Mouse (Mus musculus) midbrain, embryonic 16.5 days (tissue): ENCODE data around the gene Begain. TPM values are rescaled to one million over a fixed set of nuclear protein-coding genes. Genes with fewer than 3 reads are reported as not detected.

Experiments used
- ATAC-seq: fragments of 200-750 bp; cut with Nextera tagmentation; 2 replicates; pipeline ENCODE4 v1.8.0; 2017; ENCODE audit warnings: moderate TSS enrichment
- H3K27ac ChIP-seq: fragments of 300-500 bp; sonication (generic); 2 replicates; pipeline ENCODE4 v1.5.1; 2014; ENCODE audit warnings: mild to moderate bottlenecking, low read length, mixed read lengths
- H3K27me3 ChIP-seq: fragments of 300-500 bp; sonication (generic); 2 replicates; pipeline ENCODE4 v1.6.1; 2014; ENCODE audit warnings: low read depth, low read length, mixed read lengths; ENCODE audit not compliant: control insufficient read depth, insufficient read depth
- H3K36me3 ChIP-seq: fragments of 300-500 bp; sonication (generic); 2 replicates; pipeline ENCODE4 v1.6.1; 2014; ENCODE audit warnings: mild to moderate bottlenecking, low read length, moderate library complexity, mixed read lengths; ENCODE audit not compliant: control insufficient read depth, insufficient read depth
- H3K4me1 ChIP-seq: fragments of 300-500 bp; sonication (generic); 2 replicates; pipeline ENCODE4 v1.6.1; 2014; ENCODE audit warnings: mild to moderate bottlenecking, low read length, mixed read lengths; ENCODE audit not compliant: control insufficient read depth, insufficient read depth
- H3K4me2 ChIP-seq: fragments of 300-500 bp; sonication (generic); 2 replicates; pipeline ENCODE4 v1.6.1; 2014; ENCODE audit warnings: mild to moderate bottlenecking, low read length, mixed read lengths
- H3K4me3 ChIP-seq: fragments of 300-500 bp; sonication (generic); 2 replicates; pipeline ENCODE4 v1.5.1; 2014; ENCODE audit warnings: low read depth, mild to moderate bottlenecking, low read length, moderate library complexity, mixed read lengths
- H3K9ac ChIP-seq: fragments of 300-500 bp; sonication (generic); 2 replicates; pipeline ENCODE4 v1.6.1; 2014; ENCODE audit warnings: low read depth, low read length, mixed read lengths
- H3K9me3 ChIP-seq: fragments of 300-500 bp; sonication (generic); replicated peaks from 2 replicates; pipeline ENCODE4 v1.6.1; 2014; ENCODE audit warnings: mild to moderate bottlenecking, low read length, mixed read lengths; ENCODE audit not compliant: control insufficient read depth, poor library complexity, severe bottlenecking
- WGBS: fragments of 180-500 bp; shearing (Covaris S2); extraction: QIAGEN DNeasy Blood & Tissue Kit; methylation state at CpG from one replicate; pipeline ENCODE4 v1.1.7; 2014; 5-methylcytosine and 5-hydroxymethylcytosine counted together
- polyA plus RNA-seq: library from polyadenylated mRNA; unstranded; fragments of >200 nt; fragmentation: Nextera tagmentation; extraction: Ambion mirVana; gene quantifications from 2 replicates; pipeline ENCODE4 v1.2.1, GENCODE M21; 2015

The Begain gene
- polyA plus RNA-seq, 1 experiment from 2014 or later: 25.4 TPM

DNA sequence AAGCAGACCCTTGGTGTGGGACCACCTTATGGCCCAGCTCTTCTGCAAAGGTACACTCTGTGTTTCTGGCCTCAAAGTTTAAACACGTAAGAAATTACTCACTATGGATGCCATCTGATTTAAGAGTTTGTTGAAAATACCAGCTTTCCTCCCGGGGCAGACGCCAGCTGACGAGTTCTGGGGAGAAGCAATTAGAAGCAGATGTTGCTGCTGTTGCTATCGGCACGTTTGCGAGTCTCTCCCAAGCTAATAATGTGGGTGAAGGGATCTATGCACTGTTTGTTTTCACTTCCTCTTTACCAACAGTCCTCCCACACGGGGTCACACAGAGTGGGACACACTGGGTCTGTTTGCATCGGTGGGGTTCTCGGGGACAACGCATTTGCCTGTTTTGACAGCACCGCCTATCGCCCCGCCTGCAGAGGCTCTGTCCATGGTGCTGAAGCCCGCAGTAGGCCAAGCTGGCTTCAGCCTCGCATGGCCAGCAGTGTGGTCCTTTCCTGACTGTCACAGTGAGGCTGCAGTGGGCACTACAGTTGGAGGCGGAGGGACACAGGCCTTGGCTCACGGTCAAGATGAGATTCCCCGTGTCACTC, 73.5 kb downstream of the Begain start:
- Histone ChIP-seq H3K27me3 (no peaks in the 10 kb centered on the region), H3K27ac (no peak overlapping the region), H3K9me3 (no peaks in the 10 kb centered on the region), H3K36me3 (no peaks in the 10 kb centered on the region), H3K4me2 (no peak overlapping the region), H3K4me3 (no peak overlapping the region), H3K4me1 (no peaks in the 10 kb centered on the region; the same call in 1 of the 2 replicates), H3K9ac (no peak overlapping the region)
- ATAC-seq: no peak
- WGBS: 18% methylated on average over 19 of the region's 19 CpGs

DNA sequence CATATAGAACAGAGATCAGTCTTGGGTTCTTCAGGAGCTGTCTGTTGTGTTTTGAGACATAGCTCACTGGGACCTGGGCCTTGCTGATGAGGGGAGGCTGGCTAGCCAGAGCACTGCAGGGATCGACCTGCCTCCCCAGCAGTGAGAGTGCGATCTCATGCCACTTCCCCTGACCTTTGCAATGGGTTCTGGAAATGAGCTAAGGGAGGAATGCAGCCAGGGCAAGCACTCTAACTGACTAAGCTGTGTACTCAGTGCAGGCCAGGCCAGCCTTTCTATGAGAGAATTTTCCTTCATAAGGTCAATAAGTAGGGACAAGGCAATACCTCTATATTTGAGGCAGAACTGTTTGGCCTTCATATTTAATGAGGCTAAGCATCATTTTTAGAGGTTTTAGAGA, 75.0 kb downstream of the Begain start:
- Histone ChIP-seq H3K4me3 (no peak overlapping the region), H3K36me3 (no peaks in the 10 kb centered on the region), H3K4me1 (no peaks in the 10 kb centered on the region; the same call in 1 of the 2 replicates), H3K4me2 (no peak overlapping the region), H3K27ac (no peak overlapping the region), H3K9ac (no peak overlapping the region), H3K27me3 (no peaks in the 10 kb centered on the region), H3K9me3 (no peaks in the 10 kb centered on the region)
- 70% methylated on average over 2 of the region's 2 CpGs for WGBS
- ATAC-seq: no peak

DNA sequence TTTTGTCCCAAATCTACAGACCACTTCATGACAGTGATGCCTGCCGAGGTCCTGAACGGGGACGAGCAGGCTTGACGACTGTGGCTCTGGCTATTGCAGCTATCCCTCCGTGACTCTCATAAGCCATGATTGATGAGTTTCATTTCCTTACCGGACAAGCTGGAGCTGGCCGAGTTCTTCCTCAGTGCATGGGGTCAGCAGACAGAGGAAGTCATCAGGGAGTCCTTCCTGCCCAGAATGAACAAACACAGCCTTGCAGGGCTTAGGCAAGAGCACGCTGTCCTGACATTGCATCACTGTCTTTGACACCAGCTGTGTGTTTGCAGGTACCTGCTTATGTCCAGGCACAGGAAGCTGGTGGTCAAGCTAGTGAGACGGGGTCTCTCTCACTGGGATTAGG, 77.6 kb downstream of the Begain start:
- WGBS: 81% methylated on average over 9 of the region's 9 CpGs
- H3K27ac ChIP-seq: no peak overlapping the region
- ATAC-seq: no peak
- no peaks in the 10 kb centered on the region for H3K9me3 ChIP-seq
- no peaks in the 10 kb centered on the region; the same call in 1 of the 2 replicates for H3K4me1 ChIP-seq
- H3K36me3 ChIP-seq: no peaks in the 10 kb centered on the region
- H3K27me3 ChIP-seq: no peaks in the 10 kb centered on the region
- no peak overlapping the region for H3K9ac ChIP-seq
- no peak overlapping the region for H3K4me2 ChIP-seq
- no peak overlapping the region for H3K4me3 ChIP-seq

DNA sequence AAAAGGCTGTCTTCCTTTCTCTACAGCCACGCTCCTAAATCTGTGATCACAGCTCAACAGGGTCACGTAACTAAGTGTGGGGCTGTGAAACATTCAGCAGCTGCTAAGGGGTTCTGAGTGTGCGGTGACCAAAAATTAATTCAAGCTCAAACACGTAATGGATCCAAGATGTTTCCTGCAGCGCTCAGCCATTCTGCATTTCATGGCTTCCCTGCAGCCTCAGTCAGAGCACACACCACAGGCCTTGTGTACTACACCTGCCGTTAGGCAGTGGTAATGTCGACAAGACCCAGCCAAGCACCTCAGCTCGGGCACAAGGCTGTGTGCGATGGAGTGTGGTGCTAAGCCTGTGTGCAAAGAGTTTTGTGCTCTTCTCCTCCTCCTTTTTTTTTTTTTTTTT, 80.6 kb downstream of the Begain start:
- no peaks in the 10 kb centered on the region for H3K36me3 ChIP-seq
- no peaks in the 10 kb centered on the region for H3K27me3 ChIP-seq
- no peak for ATAC-seq
- H3K4me1 ChIP-seq: no peaks in the 10 kb centered on the region; the same call in 1 of the 2 replicates
- H3K27ac ChIP-seq: no peak overlapping the region
- H3K4me3 ChIP-seq: no peak overlapping the region
- H3K4me2 ChIP-seq: no peak overlapping the region
- WGBS: 85% methylated on average over 9 of the region's 9 CpGs
- H3K9me3 ChIP-seq: no peaks in the 10 kb centered on the region
- no peak overlapping the region for H3K9ac ChIP-seq

DNA sequence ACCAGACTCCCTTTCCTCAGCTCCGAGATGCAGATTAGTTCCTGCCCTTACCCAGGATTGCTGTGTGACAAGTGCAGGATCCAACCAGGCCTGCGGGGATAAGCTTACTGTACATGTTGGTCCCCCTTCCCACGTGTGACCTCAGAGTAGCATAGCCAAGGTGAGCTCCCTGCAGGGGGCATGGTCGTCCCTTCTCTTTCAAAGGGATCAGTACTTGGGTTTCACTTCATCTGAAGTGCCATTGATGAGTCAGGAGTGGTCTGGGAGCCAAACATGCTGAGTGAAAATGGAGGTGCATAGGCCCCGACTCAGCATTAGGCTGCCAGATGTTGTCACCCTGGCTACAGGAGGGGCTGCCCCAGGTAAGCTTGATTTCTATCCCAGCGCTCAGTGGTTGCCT, 83.0 kb downstream of the Begain start:
- Histone ChIP-seq H3K9ac (no peak overlapping the region), H3K27ac (no peak overlapping the region), H3K27me3 (no peaks in the 10 kb centered on the region), H3K9me3 (no peaks in the 10 kb centered on the region), H3K36me3 (no peaks in the 10 kb centered on the region), H3K4me1 (no peaks in the 10 kb centered on the region; the same call in 1 of the 2 replicates), H3K4me3 (no peak overlapping the region), H3K4me2 (no peak overlapping the region)
- ATAC-seq: no peak
- 71% methylated on average over 6 of the region's 6 CpGs for WGBS

DNA sequence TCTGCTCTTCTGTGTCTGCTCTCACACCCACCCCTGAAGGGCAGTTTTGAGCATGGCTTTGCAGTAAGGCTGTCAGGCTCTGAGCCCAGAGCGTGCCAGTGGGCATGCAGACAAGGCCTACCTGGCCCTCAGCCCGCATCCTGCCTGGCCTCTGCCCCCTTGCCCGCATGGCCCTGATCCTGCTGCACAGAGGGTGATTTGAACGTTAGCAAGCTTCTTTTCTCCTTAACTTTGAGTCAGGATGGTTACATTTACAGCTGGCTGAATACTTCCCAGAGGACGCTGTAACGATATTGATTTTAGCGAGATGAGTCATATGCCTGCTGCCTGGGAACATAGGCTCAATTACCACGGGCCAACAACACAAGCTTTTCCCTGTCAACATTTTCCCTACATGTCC, 83.5 kb downstream of the Begain start:
- Histone ChIP-seq H3K4me1 (peaks cover 5% of the 10 kb centered on the region), H3K27me3 (no peaks in the 10 kb centered on the region), H3K9ac (no peak overlapping the region), H3K9me3 (no peaks in the 10 kb centered on the region), H3K36me3 (no peaks in the 10 kb centered on the region), H3K27ac (no peak overlapping the region; the same call in 1 of the 2 replicates), H3K4me3 (no peak overlapping the region), H3K4me2 (no peak overlapping the region)
- 68% methylated on average over 8 of the region's 8 CpGs for WGBS
- no peak for ATAC-seq

DNA sequence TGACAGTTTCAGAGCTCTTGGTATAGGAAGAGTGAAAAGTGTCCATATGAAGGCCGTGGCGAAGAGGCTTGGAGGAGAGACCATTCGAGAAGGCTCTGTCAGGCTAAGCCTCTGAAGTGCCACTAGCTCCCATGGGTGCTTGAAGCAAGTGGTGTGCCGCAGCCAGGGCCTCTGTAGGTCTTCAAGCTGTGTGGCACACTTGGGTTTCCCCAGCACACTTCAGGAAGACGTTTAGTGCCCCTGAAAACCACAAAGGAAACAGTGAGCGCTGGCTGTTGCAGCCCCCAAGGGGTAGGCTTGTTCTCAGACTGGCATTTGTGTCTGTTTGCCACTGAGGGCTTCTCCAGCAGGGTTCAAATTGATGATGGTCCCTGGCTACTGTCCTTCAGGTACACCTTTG, 84.5 kb downstream of the Begain start:
- H3K9me3 ChIP-seq: no peaks in the 10 kb centered on the region
- no peak overlapping the region for H3K27ac ChIP-seq
- no peaks in the 10 kb centered on the region for H3K36me3 ChIP-seq
- WGBS: 88% methylated on average over 6 of the region's 6 CpGs
- no peak overlapping the region for H3K4me3 ChIP-seq
- H3K27me3 ChIP-seq: no peaks in the 10 kb centered on the region
- H3K4me1 ChIP-seq: peaks cover 10% of the 10 kb centered on the region
- ATAC-seq: no peak
- H3K9ac ChIP-seq: no peak overlapping the region
- no peak overlapping the region for H3K4me2 ChIP-seq

DNA sequence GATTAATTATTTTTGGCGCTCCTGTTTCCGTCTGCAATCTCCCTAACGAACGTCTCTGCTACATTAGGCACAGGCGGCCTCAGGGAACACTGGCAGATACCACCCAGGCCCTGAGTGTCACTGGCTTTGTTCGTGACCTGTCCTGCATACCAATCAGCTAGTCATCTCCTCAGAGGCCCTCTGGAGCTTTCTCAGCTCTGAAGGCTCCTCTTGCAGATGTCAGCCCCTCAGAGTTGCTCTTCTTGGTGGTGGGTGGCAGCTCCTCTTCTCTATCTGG, 85.4 kb downstream of the Begain start:
- Histone ChIP-seq H3K4me3 (no peak overlapping the region), H3K27ac (no peak overlapping the region), H3K9ac (no peak overlapping the region), H3K9me3 (no peaks in the 10 kb centered on the region), H3K36me3 (no peaks in the 10 kb centered on the region), H3K27me3 (no peaks in the 10 kb centered on the region), H3K4me1 (peaks cover 10% of the 10 kb centered on the region), H3K4me2 (no peak overlapping the region)
- WGBS: 35% methylated on average over 6 of the region's 6 CpGs
- ATAC-seq: no peak
